Mouse (Mus musculus) cerebellum, postnatal 36 days (tissue): Measurements from ENCODE around the gene Nav1.

ENCODE experiments used
- DNase-seq, 2 experiments: peaks; one replicate each; pipeline ENCODE4 v3.0.0; 2021 to 2022; ENCODE audit warnings: mixed read lengths in 2 of 2

Gene Nav1

DNA sequence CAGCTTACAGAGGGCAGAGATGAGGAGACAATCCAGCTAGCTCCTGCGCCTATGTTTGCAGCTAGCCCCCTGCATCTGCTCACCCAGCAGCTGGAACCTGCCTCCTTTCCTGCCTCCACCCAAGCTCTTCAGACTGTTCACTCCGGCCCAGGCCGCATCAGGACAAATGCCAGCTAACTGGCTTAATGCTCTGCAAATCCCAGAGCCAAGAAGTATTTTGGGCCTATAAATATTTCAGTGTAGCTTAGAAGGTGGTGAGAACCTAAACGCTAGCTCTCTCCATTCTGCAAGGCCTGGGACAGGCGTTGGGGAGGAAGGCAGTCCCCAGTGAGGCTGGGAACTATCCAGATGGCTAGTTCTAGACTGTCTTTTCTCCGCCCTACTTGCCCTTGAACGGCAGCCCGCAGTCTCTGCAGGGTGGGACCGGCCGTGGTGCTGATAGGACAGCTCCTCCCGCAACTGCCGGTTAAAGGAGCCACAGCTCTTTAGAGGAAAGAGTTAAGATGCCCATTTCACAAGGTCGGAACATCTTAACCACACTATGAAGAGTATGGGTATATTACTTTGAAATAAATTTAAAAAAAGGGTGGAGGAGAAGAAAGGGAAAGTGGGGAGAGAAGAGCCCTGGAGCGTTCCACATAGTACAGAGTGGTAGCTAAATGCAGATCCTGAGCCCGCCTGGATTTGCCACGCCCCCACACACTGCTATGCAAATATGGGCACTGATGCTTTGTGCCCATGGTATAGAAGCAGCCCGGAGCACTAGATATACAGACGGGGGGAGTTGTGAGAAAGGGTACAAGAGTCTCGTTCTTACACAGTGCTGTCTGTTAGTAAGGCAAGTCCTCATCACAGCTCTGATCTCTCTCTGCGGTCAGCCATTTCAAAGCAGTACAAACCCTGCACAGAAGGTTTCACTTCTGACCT, 8.9 kb upstream of the Nav1 start:
- peak; percentile 63 to 64 for DNase-seq

DNA sequence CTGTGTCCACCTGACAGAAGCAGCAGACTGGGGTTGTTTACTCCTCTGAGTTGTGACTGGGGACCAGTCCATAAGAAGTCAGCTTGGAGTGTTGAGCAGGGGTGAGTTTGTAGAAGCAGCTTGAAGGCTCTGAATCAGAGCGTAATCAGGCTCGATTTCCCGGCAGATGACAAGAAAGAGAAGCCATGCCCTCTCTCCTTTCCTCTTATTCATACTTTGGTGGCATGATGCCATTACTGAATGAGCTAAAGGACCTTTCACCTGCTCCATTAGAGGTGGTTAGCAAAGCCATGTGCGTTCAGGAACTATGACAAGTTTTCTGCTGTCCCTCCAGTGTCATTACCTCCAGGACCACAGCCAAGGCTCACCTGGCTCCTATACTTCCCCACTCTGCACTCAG, 2.5 kb upstream of the Nav1 start:
- DNase-seq, result no peak

DNA sequence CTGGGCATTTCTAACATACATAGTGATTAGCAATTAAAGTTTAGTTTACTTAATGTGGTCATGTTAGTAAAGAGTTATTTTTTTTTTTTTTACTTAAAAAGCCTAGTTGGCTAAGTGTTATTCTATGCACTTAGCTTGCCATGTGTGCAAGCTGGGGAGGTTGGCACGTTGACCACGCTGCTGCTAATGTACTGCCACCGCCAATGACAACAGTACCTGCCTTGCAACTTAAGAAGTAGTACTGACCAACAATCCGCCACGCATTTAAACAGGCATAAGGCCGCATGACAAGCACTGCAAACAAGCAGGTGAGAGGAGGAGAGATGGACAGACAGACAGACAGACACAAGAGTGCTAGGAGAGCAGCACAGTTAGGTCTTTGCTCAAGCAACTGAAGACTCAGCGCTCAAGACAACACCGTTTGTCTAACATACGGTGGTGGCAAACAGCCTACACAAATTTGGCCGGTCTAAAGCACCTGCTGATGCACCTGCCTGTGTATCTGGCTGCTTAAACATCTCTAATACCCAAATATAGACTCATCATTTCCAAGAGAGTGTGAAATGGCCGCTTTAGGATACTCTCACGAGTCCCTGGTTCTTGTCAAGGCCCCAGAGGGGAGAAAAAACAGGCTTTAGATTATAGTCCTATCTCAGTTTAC, 610 bp downstream of the Nav1 start:
- DNase-seq, result peak; percentile 76 to 77

DNA sequence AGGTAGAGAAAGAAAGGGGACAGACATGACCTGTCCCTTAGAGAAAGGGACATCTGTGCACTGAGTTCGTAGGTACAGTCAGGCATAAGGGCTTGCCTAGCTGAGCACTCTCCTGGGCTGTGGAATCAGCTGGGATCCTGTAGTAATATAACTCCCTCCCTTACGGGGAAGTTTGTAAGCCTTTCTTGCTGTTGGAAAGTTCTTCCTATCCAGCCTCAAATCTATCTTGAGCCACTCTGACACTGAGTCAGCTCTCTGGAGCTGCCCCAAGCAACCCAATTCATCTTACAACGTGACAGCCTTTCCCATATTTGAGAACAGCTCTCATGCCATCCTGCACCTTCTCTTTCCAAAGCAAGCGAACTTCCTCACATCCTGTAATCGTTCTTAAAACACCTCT, 1.6 kb downstream of the Nav1 start:
- no peak for DNase-seq

DNA sequence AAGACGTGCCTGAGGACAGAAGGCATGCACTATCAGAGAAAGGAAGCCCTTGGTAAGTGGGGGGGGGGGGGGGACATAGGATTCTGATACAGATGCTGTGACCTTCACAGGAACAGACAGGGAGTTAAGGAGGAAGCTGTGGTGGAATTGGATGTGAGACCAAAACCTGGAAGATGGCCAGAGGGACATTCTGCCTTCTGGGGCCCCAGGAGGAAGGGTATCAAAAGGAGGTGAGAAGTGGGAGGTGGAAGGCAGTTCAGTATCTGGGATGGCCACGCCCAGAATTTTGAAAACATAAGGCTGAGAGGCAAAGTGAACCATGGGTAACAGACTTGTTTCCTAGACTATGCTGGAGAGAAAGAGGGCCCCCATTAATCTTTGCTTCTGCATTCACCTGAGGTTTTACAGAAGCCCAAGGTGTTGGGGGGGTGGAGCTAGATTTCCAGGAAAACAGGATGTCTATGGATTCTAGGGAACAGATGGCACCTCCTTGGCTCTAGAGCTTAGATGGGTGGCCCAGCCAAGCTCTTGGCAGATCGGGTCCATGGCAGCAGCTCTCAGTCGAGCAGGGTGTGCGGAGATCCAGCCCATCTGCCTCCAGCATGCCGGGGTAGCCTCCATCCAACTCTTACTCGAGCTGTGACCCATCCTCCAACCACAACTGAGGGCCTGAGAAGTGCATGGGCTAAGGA, 2.6 kb downstream of the Nav1 start:
- peak; percentile 87 to 90 for DNase-seq

DNA sequence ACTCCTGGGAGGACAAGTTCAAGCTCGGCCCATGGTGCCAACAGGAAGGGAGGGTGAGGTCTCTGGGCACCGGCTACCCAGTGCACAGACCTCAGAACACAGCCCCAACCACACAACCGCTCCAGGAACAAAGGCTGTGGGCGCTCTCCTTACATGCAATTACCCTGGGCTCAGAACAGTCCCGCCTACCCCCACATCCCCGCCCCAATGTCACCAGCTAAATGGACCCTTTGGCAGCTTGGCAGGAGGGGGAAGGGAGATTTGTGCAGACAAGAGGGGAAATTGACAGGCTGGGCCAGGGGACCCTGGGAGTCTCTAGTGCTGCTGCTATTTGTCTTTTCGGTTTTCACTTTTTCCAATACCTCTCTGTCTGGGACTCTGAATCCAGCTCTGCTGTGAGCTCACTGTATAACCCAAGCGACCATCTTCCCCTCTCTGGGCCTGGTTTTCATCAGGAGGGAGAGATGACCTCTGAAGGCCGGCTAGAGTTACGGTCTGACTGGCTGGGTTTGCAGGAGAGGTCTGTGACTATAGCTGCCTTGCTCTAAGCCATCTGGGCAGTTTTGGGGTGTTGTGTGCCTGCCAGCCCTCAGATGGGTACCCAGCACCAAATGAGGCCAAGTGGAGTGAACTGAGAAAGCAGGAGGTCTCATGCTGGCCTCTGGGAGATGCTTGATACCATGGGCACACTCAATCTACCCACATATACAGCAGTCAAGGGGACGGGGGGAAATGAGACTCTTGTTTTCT, 3.8 kb downstream of the Nav1 start:
- DNase-seq, result no peak

DNA sequence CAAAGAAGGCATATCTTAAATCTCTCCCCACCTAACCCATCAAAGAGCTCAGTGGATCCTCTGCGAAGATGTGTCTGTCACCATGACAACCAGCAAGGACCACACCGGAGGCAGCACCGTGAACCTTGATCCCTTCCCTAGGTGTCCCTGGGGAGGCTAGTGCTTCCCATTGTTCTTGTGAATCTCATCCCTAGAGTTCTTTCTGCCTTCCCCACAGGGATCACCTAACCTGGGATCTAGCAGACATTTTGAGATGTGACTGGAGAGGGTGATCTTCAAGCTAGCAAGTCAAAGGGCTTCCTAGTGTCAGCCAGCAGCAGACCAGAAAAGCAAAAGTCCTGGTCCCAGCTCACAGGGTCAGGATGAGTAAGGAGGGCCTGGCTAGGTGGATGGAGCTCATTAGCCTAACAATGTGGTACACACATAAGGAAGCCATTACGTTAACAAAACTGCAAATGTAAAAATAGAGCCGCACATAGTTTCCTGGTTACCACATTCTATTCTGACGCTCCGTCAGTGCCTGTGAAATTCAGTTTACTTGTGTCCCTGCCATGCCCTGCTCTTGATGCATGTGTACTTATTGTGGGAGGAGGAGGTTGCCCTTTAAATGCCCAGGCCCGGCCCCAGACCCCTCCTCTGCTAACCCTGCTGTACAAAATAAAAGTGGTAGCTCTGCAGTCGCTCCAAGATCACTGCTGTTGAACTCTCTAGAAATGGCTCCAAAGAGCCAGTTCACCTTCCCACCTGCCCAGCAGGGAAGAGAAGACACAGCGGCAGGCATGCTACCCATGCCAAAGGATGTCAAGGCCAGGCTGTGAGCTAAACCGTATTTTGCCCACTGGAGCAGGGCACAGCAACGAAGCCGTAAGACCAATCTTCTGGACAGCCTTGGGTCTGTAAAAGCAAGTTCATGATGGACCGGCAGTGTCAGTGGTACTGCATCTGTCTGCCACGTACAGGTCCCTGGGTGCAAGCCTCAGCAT, 6.8 kb downstream of the Nav1 start:
- no peak for DNase-seq

DNA sequence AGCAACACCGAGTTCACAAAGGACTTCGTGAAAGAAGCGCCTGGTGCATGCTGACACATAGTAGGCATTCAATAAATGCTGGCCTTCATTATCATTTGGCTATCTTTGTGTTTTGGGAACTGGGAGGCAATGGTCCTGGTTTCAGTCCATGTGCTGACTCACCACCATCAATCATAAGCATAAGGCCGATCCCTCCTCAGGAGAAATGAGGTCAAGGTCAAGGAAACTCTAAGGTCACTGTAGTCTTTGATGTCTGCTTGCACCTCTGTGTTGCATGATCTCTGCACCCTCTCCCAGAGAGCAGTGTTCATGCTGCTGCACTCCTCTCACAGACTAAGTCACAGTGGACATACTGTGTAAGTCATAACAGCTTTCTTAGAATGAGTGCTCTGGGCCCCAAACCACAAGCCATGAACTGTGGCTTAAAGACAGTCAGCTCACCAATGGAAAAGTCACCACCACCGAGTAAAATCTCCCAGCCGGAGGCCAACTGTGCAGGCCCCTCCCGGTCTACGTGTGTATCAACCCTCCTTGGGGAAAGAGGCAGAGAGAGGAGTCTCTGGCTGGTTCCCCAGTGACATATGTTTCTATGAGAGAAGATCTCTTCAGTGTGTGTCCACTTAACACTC, 8.7 kb downstream of the Nav1 start:
- DNase-seq, result no peak

DNA sequence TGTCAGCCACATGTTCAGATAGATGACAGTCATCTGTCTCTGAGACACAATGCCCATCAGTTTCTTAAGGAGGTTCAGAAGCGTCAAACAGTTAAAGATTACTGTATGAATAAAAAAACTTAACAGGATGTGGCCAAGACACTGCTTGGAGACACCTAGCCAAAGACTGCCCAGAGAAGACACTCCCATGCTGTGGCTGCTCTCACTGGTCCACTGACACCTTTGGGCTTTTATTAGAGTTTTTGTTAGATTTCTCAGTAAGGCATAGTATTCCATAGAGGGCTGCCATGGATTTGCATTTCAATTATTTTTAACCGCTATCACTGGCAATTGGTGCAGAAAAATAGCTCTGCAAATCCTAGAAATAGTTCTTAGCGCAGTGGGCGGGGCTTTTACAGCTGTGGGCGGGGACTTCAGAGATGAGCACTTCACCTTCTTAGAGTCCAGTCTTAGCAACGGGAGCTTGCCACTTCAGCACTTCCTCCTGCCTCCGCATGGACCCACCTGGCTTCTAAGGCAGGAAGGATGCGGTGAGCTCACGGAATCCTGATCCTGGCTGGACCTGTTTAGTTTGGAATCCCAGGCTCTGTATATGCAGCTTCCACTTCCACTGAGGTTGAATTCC, 12.7 kb downstream of the Nav1 start:
- no peak for DNase-seq

DNA sequence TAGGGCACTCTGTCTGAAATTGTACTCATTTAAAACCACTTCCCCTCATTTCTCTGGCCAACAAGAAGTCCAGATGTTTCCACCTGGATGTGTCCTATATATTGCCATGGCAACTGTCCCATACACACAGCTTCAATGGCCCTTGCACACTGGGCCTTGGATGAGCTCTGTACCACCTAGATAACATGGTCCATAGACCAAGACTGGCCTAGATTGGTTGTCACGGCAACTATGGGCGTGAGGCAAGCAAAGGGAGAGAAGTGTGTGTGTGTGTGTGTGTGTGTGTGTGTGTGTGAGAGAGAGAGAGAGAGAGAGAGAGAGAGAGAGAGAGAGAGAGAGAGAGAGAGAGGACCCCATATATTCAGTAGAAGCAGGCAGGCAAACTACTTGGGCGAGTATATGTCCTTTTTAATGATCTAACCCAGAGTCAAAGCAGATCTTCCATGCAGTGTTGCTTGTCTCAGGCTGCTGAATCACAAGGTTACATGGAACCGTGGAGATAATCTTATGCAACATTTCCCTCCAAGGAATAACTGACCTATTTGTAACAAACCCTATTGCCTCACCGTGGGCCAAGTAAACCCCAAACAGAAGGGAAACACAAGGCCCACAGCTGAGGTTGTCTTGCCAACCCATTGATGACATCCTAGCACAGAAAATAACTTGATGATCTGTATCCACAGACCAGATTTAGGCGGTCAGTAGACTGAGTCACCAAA, 13.4 kb downstream of the Nav1 start:
- no peak for DNase-seq

DNA sequence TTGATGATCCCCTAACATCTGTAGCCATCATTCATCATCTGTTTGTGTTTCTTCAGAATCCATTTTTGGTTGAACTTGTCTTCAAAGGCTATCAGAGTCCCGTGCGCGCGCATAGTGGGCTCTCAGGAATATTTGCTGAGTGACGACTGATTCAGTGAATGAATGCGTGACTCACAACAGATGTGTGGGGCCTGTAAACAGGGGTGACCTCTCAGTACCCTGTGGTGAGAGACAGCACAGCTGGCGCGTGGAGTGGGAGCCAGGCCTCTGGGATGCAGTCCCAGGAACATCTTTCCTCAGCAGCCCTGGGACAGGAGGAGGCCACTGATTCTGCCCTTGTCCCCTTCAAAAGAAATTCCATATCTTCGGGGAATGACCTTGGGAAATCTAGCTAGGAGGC, 16.3 kb downstream of the Nav1 start:
- DNase-seq, result no peak

DNA sequence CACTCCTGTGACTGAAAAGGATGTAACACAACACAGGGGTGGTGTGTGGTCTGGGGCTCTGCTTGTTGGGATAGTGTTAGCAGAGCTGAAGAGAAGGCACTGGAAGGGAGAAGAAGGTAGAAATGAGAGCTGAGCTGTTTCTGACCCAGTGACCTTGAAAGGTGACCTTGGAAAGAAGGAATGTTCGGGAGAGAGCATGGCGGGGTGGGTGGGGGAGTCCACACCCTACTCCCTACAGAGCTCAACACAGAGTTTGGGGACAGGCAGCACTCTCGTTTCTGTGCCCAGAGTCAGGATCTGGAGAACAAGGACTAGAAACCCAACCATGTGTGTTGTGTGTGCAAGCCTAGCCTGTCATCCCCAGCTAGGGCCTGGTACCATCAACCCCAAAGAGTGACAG, 18.1 kb downstream of the Nav1 start:
- no peak for DNase-seq

DNA sequence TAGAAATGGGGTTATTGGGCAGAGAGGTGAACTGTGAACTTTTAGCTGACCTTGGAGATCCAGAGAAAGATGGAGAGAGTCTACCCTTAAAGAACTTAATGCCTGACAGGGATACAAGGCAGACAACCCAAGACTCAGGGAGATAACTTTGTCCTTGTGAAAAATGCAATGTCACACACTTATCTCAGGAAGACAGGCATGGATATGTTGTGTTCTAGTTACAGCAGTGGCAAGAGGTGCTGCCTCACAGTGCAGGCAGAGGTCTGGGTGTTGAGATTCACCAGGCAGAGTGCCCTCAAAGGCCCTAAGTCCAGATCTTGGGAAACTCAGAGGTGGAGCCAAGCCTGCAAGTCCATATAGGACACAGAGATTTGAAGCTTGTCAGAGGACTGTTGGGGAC, 20.2 kb downstream of the Nav1 start:
- DNase-seq, result no peak

DNA sequence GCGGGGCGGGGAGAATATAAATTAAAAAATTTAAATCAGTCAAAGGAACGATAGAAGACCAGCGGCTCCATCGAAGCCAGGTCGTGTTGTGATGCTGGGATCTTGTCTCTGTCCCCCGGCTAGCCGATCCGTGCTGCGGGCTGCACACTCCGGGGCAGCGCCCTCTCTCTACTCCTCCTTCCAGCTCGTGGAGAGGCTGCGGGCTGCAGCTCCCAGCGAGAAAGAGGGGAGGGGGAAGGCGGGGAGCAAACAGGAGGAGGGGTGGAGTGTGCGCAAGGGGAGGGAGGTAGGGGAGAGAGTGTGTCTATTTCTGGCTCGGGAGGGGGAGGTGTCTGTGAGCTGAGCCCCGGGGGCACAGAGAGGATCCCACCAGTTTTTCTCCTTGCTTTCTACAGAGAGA, 21.5 kb downstream of the Nav1 start:
- DNase-seq, result peak; percentile 24 to 38

DNA sequence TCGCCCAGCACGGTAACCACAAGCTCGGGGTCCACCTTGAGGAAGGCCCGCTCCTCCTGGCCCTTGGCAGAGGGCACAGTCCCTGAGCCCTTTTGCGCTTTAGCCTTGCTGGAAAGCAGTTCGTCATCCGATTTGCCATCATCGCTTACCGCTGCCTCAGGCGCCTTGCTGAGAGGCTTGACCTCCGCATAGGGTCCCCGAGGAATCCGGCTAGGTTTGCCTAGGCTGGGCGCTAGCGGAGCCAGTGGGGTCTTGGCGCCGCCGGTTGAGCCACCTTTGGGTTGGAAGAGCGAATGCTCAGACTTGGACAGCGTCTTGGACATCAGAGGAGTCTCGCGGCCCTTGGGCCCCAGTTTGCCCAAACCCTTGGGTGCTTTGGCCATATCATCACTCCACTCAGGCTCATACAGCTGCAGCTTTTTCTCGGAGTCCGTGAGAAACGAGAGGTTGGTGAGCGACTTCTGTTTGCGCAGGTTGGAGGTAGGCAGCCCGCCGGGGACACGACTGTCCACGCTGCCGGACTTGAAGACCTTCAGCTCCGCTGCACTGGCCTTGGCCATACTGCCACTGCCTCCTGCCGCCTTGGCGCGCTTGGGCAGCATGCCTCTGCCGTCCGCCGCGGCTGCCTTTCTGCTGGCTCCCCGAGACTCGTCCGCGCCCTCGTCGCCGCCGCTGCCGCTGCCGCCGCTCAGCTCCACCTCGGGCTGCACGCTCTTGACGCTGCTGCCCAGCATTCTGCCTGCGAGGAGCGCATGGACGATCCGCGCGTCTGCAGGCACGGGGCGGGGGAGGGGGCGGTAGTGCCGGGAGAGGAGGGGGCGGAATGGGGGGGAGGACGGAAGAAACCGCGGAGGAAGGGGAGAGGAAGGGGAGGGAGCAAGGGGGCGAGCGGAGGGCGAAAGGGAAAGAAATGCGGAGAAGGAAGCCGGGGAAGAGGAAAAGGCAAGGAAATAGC, 22.2 kb downstream of the Nav1 start:
- DNase-seq, result peak; percentile 42 to 45

DNA sequence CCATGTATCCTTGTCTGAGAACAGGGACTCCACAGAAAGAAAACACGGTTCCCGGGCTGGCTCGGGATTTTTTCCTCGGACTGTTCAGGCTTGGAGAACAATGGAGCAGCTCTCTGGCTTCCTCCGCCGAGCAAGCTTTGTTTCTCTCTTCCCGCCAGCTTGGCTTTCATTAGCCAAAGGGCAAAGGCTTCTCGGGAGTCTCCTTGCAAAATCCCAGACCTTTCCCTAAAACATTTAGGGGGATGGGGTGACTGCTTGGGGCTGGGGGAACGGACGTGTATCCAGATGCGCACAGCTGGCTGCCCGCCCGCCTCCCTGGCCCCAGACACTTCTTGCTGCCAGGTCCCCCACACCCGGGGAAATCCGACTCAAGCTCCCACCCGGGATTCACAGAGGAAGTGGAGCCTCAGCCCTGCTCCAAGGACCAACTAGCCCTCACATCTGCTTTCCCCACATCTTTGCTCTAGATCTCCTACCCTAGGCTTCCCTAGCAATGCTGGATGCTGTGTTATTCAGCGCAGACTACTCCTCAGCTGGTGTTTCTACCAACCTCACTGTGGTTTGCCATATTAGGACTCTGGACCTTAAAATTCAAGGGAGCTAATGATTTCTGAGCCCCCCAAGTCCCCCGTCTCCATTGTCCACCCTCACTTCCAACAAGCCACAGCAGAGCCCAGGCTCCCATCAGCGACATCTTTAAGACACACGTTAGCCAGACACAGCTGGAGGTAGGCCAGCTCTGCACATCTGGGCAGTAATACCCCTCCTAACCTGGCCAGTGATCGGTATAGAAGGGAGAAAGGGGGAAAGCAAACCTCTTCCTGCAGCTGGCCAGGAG, 23.2 kb downstream of the Nav1 start:
- peak in 1 of 2 experiments; percentile 24 for DNase-seq

DNA sequence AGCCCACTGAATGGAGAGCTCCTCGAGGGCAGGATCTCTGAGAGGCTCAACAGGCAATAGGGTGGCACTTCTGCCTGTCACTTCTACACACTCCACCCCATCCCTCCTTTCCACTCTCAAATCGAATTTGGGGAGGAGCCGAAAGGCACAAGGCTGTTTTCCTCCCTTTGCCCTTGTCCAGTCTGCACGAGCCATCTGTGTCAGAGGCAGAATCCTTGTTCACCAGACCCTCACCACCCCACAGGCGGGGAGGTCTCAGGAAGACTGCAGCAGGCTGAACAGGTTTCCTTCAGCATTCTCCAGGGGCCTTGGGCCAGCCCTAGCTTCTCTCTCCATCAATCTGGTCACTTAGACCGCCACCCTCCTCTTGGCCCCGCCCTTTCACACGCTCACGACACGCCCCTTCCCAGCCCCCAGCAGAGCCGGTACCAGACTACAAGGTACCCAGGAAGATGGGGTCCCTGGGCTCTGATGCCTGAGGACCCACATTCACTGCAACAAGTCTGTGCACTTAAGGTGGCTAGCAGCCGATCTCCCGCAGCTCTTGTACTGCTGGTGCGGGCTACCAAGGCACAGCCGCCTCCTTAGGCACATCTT, 23.9 kb downstream of the Nav1 start:
- DNase-seq, result no peak
